Mouse (Mus musculus) B cell, adult 2 months (primary cell): ENCODE measurements around the gene Cyp2c50.
"Not testable (repeated sequence)": the region's sequence is repeated elsewhere in the genome, so short reads cannot be mapped to it uniquely, and the experiment has no call there.

ENCODE experiments used
- DNase-seq, 2 experiments: peaks; one replicate each; pipeline ENCODE4 v3.0.0; 2022

The Cyp2c50 gene

GRCm38 (mm10) chr19:40089421-40089820 lies at the start of gene Cyp2c50:
Gene Cyp2c50 (plus strand): TSS chr19:40089688.
- DNase-seq, result not testable (repeated sequence)

DNA sequence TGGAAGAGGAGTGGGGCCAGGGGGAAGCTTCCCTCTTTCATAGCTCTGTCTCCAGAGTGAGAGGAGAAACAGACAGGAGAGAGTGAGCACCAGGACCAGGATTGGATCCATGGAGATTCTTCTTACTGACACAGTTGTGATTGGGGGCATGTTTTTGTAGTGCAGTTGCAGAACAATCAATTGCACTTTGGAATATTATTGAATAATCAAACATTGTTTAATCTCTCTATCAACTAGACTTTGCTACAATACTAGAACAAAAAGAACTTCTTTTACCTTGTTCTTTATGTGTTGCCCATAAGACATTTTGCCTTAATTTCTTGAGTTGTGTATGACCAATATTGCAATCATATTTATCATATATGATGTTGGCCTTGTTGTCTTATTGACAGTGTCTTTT lies 15.8 kb upstream of the Cyp2c50 start, which contains the start of gene Cyp2c54:
TSS of gene Cyp2c54 (minus strand) at position 127 of the 400 bp plus-strand sequence.
- no peak for DNase-seq

GRCm38 (mm10) chr19:40088381-40088780 lies 1.1 kb upstream of the Cyp2c50 start:
- no peak for DNase-seq

- no peak for DNase-seq
Measured at GRCm38 (mm10) chr19:40091111-40091510, 1.6 kb downstream of the Cyp2c50 start.

DNA sequence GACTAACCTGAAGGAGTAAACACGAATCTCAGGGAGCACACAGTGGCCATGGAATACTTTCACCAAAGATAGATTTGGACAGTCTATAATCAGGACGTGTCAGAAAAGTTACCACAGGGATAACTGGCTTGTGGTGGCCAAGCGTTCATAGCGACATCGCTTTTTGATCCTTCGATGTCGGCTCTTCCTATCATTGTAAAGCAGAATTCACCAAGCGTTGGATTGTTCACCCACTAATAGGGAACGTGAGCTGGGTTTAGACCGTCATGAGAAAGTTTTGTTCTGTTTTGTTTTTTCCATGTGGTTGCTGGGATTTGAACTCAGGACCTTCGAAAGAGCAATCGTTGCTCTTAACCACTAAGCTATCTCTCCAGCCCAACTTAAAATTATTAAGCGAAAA lies 30.1 kb downstream of the Cyp2c50 start:
- DNase-seq, result not testable (repeated sequence)

GRCm38 (mm10) chr19:40125165-40125564 lies 35.7 kb downstream of the Cyp2c50 start:
- not testable (repeated sequence) for DNase-seq

DNA sequence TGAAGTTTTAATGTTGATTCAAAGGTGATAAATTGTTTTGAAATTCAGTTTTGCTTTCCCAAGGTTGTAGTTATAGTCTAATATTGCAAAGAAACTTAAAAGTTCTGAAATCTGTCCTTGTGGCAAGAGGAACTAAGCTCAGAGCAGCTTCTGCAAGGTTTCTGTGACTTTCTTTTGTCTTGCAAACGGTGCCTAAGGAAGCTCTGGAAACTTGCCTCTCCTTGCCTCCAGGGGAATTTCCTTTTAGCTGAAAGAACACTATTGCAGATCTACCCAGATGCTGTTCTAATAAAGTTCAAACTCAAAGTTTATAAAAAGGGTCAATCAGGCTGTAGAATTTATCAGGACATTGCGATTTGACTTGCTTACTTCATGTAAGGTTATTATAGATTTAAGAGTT lies 37.5 kb downstream of the Cyp2c50 start:
- not testable (repeated sequence) for DNase-seq
